Mouse (Mus musculus) brown adipose tissue, adult 24 weeks (tissue): ENCODE measurements around the gene Adgrb3. TPM values are rescaled to one million over a fixed set of nuclear protein-coding genes. Genes with fewer than 3 reads are reported as not detected.
"Not testable (repeated sequence)": the region's sequence is repeated elsewhere in the genome, so short reads cannot be mapped to it uniquely, and the experiment has no call there.

Experiments used
- H3K27ac ChIP-seq: fragments of 200-500 bp; replicated peaks from 2 replicates; pipeline ENCODE4 v1.5.1; 2012; ENCODE audit warnings: low read depth, mild to moderate bottlenecking, low read length
- H3K4me1 ChIP-seq: fragments of 200-500 bp; 2 replicates; pipeline ENCODE4 v1.6.1; 2012; ENCODE audit warnings: low read length, mixed read lengths; ENCODE audit not compliant: control insufficient read depth, insufficient read depth, insufficient read length
- H3K4me3 ChIP-seq: fragments of 200-500 bp; 2 replicates; pipeline ENCODE4 v1.5.1; 2012; ENCODE audit warnings: low read depth, mild to moderate bottlenecking, low read length, moderate library complexity; ENCODE audit not compliant: insufficient read depth
- polyA plus RNA-seq: library from polyadenylated mRNA; stranded (reverse); fragments of >200 nt; gene quantifications from 2 replicates; pipeline ENCODE4 v1.2.4, GENCODE M21; 2012; ENCODE audit not compliant: missing spikeins, insufficient read depth, insufficient read length

The Adgrb3 gene
- polyA plus RNA-seq, 1 experiment, result not detected

DNA sequence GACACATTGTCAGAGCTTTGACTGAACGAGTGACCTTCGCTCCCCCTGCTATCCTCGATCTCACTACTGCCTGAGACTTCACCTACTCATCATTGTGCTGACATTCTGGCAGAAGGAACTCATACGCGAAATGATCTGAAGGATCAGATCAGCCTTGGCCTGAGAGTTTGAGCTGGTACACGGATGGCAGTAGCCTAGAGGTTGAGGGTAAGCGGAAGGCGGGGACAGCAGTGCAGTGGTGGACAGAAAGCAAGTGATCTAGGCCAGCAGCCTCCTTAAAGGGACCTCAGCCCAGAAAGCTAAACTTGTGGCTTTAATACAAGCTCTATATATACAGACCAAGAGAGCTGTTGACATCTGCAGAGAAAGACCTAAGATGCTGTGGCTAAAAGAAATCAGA is 811.7 kb downstream of the Adgrb3 start:
- not testable (repeated sequence) for H3K4me1 ChIP-seq, H3K27ac ChIP-seq, H3K4me3 ChIP-seq
